Mouse (Mus musculus) gastrocnemius, adult 18-20 months (tissue): ENCODE results near the gene Gpr84. TPM values are rescaled to one million over a fixed set of nuclear protein-coding genes. Genes with fewer than 3 reads are reported as not detected.
A peak's percentile ranks its signal among the peaks of the same experiment; 100 is the strongest.

Experiments used
- DNase-seq: peaks from one replicate; pipeline ENCODE4 v3.0.0; 2021; ENCODE audit warnings: low spot score
- long read RNA-seq, 2 experiments: library from polyadenylated mRNA; stranded (forward); transcript quantifications; one replicate each; pipeline ENCODE4 v2.0.0; 2021
- total RNA-seq, 2 experiments: library from RNA; stranded (reverse); gene quantifications; 2 replicates each; pipeline ENCODE4 v1.2.3; 2021

Gpr84 gene
- total RNA-seq: not detected
- long read RNA-seq, experiment 1: 0 reads
- long read RNA-seq, experiment 2: 0 reads

DNA sequence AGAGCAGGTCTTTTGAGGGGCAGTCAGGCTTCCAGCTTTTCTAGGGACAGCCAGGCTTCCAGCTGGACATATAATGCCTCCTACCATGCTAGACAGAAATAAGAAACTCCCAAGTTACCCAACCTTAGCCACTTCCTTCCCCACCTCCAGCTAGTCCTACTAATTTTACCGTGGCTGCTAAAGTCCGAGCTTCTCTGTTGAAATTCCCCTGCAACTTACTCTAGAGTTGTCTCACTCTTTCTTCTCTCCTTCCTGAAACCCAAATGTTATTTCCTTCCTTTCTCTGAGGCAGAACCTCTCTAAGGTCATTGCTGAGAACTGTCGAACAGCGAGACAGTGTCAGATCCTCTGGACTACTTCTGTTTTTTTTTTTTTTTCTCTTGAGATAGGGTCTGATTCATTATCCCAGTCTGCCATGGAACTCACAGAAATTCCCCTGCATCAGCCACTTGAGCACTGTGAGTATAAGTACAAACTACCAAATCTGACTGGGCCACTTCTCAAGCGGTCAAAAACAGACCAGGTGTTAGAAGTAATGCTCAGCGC is at the start of gene Gpr84:
TSS of gene Gpr84 (minus strand) at position 248 of the 546 bp plus-strand sequence.
- DNase-seq: no peak

DNA sequence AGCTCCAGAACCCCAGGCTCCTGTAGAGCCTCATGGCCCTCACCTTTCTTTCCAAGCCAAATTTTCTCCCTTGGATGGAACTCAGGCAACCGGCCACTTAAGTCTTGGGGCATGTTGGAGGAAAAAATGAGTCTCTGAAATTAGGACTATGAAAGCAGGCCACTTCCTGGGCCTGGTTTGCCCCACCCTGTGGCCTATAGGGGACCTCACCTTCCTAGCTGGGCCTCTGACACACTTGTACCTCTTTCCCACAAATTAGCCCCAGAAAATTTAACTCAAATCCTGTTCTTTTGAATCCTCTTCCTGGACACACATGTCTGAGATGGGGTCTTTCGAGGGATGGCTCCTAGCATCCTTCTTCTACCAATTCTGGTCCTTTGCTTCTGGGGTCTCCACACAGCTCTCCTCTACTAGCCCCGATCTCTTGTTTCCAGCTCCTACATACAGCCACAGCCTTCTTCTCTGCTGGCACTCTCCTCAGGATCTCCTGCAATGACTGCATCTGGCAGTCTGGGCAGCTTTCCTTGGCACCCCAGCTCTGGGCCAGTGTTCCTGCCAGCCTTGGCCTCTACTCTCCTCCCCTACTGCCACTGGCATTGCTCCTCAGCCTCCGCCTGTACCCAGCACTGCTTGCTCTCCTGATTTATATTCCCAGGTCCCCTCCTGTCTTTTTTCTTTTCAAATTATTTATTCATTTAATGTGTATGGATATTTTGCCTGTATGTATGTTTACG is 49.6 kb upstream of the Gpr84 start:
- peak; percentile 84 for DNase-seq

DNA sequence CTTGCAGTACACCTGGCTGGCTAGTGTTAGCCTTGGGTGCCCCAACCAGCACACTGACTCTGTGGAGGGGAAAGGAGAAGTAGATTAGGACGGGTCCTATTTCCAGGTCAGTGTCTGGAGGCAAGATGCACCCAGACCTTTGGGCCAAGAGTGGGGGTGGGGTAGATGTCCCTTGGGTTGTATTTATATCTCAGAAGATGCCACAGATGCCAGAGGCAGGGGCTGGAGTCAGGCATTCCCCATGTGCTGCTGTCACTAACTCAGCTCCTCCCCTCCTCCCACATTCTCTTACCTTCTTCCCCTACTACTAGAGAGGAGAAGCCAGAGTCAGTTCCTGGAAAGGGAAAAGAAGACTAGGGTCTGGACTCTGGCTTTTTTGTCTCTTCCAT is 48.7 kb upstream of the Gpr84 start:
- DNase-seq: peak; percentile 63

DNA sequence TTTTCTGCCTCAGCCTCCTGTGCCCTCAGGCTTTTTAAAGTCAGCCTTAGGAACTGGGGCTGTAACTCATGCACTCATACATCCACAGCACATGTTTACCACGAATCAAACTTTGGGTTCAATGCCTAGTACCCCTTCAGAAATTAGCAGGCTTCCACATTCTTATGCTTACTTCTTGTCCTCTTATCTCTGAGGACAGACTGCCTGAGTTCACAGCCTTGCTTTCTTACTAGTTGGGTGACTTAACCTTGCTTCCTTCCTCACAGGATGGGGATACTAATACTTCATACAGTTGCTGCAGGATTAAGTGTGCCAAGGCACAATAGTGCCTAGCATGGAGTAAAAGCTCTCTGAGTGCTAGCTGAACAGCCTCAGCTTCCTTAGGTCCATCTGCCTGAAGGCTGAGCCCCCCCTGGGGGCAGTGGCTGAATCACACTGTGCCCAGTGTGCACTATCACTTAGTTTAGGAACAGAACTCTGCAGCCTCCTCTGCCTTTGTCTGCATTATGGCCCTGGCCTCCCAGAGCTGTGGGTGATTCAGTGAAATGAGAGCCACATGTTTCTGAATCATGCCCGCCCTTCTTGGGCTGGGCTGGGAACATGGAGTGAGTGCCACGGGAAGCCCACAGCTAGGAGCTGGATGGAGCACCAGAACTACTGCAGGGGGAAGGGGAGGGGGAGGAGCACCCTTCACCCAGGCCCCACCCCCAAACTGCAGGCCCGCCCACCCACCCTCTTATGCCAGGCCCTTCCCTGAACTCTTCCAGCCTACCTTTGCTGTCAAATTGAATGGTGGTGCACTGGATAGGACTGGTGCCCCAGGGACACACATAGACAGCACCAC is 48.1 kb upstream of the Gpr84 start:
- no peak for DNase-seq

DNA sequence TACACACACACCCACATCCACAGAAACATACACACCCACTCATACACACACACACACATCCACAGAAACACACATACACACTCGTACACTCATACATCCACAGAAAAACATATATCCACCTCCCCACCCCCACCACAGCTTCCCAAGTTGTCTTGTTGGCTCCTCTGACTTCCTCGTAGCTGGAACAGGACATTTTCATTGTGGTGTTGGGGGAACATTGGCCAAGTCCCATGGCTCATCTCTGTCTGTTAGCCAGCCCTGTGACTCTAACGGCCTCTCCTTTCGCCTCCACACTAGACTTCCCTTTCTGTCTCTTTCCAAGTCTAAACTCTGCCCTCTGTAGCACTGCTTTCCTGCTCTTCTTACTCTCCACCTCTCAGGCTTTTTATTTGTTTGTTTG is 47.4 kb upstream of the Gpr84 start:
- no peak for DNase-seq

DNA sequence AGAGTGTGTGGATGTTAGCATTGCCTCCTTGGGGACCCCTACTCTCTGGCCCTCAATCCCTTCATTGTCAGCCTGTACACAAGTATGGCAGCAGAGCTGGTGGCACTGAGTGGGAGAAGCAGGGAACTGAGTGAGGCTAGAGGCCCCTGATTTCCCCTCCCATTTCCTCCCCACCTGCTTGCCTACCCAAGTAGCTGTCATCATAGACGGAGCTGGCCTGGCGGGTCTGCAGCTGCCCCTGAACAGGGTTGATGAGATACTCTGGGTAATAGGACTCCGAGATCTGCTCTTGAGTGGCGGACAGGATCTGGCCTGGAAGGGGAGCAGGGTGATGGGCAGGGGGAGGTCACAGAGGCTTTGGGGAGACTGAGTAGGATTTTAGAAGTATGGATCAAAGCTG is 45.7 kb upstream of the Gpr84 start:
- no peak for DNase-seq

DNA sequence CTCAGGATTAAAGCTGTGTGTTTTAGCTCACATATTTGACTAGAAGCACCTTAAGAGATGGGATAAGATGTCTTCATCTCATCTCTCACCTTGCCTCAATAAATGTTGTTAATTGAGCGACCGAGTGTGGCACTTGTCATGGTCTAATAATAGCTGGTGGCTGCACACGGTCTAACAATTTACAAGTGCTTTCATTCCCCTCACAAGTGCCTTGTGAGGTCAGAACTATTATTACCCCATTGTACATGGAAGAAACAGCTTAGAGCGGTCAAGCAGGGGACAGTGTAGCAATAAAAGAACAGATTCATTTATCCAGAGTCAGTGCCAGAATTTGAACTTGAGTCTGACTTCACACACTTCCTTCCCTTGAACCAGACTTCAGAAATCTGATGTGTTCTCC is 45.0 kb upstream of the Gpr84 start:
- DNase-seq: no peak

DNA sequence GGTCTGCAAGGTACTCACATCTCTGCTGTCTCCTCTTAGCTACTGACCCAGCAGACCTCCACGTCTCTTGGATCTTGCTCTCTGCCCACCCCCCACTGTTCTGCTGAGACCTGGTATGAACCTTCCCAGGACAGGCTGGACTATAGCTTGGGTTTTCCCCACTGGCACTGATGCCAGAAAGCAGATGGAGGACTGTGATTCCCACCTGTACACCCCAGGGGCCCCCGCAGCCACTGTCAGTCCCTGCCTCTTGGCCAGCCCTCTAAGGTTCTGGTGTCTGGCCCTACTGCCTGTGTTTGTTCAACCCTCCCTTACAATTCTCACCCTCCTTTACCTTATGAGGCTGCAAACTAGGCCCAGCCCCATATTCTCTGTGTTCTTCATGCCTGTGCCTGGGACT is 44.3 kb upstream of the Gpr84 start:
- no peak for DNase-seq

DNA sequence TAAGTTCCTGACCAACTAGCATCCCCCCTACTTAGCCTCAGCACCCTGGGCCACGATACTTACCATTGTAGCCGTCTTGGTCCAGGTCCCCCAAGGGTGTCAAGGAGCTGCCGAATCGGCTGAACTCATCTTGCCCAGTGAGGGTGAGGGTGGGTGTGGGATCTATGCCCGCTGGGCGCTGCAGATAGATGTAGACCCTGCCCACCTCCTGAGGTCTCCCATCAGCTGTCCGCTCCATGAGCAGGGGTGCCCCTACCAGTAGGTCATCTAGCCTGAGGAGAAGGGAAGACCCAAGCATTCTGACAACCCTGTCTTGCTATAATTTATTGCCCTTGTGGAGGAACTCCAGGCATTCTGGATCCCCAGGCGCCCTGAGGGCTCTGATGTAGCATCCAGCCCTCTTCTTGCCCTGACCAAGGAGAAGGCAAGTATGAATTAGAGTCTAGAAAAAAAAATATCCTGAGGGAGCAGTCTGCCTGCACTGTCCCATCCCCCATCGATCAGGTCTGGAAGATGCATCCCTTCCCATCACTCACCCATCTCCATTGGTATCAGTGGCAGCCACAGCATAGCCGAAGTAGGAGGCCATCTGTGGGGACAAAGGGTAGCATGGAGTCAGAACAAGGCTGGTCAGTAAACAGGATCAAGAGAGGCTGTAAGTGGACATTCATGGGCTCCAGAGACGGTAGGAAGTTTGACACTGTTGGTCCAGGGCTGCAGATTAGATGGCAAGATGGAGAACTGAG is 43.3 kb upstream of the Gpr84 start:
- no peak for DNase-seq

DNA sequence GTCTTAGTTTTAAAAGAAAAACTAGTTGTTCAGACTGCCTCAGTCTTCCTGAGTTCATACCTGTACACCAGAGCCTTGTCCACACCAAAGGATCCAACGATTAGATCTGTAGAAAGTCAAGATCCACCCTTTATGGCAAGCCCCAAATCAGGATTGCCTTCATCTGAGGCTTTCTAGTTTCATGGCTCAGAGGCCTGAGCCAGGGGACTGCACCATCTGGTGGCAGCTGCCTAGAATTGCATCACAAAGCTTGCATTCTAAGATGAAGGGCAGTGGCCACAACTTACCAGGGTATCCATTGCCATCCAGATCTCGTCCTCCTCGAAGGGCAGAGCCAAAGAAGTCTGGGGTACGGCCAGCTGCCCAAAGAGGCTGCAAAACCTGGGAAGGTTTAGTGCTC is 42.4 kb upstream of the Gpr84 start:
- peak; percentile 48 for DNase-seq

DNA sequence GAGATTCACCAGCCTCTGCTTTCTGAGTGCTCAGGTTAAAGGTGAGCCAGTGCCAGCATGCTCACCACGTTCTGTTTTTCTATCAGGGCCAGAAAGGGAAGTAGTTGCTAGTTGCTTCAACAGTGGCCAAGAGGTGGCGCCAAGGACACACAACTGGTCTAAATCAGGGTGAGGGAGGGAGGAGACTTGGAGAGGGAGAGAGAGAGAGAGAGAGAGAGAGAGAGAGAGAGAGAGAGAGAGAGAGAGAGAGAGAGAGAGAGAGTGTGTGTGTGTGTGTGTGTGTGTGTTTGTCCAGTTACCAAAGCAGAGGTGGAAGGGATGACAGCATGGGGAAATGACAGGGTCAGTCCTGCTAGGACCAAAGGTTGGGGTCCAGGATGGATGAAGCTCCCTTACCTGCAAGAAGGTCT is 36.9 kb upstream of the Gpr84 start:
- DNase-seq: peak; percentile 70

DNA sequence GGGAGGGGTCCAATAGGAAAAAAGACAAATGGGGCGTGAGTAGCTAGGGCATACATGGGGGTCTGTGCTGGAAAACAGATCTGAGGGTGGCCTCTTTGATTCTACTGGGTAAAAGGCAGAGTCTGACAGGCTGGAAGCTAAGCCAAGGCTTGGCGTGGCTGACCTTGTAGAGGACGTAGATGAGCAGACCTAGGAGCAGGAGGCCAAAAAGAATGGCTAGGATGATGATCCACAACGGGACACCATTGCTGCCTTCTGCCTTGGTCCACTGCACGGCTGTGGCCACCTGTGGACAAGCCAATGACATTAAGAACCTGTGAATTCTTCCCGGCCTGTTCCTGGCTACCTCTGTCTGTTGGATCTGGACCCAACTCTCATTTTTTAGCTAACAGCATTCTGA is 35.4 kb upstream of the Gpr84 start:
- no peak for DNase-seq

DNA sequence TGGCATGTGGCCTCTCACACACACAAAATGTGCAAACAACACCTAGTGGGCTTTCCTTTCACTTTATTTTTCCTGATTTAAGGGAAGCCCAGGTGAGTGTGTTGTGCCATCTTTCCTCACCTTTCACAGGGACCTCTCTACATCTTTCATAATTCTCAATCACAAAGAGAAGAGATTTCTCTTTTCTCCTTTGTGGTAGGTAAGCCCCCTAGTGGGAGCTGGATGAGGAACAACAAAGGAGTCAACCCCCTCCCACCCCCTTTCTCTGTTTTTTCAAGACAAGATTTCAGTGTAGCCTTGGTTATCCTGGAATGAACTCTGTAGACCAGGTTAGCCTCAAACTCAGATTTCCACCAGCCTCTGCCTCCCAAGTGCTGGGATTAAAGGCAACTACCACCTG is 33.1 kb upstream of the Gpr84 start:
- DNase-seq: no peak

DNA sequence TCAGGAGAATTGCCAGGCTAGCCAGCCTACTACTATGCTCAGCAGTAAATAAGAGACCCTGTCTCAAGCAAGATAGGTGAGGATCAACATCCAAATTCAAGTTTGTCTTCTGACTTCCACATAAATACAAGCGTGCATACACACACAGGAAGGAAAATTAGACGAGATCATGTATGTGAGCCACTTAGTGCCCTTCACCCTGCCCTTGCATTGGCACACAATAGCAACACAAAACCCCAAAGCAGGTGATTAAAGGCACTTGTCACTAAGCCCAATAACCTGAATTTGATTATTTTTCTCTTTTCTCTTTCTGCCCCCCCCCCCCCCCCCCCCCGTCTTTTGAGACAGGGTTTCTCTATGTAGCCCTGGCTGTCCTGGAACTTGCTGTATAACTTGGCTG is 32.6 kb upstream of the Gpr84 start:
- no peak for DNase-seq

DNA sequence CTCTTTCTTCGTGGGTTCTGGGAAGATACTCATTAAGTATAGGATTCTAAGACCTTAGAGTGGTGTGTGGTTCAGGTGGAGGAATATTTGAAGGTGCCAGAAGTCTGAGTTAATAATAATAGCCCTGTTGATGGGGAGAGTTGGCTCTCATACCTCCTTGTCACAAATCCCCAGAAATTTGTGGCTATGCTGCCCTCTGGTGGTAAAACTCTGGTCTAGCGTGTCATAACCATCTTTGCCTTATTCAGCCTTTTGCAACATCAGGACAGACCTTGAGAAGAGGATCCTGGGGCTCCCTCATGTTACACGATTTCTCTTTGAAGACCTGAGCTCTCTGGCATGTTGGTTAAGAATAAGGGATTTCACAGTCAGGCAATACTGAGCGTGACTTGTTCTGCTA is 32.0 kb upstream of the Gpr84 start:
- peak; percentile 81 for DNase-seq

DNA sequence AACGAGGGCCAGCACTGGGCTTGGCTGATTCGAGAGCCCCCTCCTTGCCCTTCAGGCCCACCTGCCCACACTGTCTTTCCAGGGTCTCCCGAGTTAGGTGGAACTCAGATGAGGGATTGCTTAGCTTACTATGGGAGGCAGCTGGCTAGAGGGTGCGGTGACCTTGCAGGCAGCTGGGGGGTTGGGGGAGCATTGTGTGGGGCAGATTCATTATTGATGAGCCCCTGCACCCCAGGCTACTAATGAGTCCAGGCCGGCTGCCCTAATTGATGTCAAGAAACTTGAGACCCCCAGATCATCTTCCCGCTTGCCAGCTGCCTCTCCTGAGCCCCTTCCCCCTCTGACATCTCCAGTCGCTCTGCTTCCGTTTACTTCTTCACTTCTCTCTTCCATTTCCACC is 31.1 kb upstream of the Gpr84 start:
- no peak for DNase-seq

DNA sequence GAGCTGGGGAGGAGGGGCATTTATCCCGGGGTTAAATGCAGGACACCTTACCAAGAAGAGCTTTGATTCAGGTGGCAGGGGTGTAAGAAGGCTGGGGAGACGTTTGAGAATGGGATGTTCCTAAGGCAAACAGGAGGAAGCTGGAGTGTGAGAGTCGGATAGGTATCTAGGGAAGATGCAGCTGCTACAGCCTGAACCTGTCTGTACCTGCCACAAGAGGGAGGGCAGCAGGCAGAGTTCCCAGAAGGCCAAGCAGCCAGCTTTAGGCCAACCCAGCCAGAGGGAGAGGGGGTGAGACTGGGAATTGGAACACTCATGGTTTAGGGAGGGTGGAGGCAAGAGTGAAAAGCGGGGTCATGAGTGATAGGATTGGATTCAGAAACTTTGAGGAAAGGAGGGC is 30.4 kb upstream of the Gpr84 start:
- no peak for DNase-seq

DNA sequence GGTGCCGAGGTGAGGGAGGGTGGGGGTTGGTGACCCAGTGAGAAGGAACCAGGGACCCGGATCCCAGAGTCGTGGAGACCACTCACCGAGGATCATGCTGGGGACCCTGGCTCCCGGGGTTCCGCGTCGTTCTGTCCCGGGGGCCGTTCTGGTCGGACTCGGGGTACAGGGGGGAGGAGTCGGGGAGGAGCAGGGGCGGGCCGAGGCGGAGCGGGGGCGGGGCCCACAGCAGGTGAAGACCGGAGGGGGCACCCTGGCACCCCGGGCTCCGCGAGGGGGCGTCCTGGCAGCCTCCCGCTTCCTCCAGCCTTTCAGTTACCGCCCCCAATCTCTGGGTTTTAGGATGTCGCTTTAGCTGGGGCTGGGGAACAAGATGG is 29.5 kb upstream of the Gpr84 start, which contains the start of gene Zfp385a:
TSS of gene Zfp385a (minus strand) at position 133 of the 377 bp plus-strand sequence.
- no peak for DNase-seq

DNA sequence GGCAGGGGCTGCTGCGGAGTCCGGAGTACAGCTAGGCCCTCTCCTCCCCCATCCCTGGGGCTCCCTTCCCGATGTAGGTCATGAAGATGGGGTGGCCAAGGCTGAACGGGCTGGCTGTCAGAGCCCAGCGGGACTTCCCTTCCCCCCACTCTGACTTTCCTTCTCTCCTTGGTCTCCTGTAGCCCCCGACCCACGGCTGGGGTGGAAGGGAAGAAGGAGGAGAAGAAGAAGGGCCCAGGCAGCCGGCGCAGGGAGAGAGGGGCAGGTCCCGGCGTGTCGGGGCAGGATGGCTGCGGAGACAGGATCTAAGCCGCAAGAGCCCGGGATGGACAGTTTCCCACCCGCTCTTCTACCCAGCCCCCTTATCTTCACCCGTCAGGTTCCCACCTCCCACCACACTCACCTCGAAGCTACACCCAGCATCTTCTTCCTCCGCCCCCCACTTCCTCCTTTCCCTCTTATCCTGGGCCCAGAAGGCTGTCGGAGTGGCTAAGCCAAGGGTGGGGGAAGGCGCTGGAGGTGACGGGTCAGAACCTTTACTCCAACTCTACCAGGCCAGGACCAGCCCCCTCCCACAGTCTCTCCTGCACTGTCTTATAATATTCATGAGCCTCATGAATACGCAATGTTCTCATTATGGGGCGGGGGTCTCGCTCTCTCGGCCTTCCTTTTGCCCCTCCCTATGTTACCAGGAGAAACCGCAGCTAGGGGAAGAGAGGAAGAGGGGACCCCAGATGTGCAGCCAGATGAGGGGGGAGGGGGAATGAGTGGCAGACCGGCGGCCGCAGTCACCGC is 29.0 kb upstream of the Gpr84 start:
- no peak for DNase-seq

DNA sequence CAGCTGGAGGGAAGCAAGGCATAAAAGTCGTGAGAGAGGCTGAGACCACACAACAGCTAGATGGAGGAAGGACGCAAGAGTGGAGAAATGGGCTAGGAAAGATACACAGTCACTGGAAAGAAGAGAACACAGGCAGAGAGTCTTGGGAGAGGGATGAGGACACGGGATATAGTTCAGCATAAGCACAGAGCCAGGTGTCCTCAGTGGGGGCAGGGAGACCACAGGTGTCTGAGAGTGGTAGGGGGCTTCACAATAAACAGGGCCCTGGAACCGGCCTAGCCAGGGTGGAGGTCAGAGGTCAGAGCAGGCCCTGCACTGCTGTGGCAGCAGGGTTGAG is 28.4 kb upstream of the Gpr84 start:
- DNase-seq: no peak

DNA sequence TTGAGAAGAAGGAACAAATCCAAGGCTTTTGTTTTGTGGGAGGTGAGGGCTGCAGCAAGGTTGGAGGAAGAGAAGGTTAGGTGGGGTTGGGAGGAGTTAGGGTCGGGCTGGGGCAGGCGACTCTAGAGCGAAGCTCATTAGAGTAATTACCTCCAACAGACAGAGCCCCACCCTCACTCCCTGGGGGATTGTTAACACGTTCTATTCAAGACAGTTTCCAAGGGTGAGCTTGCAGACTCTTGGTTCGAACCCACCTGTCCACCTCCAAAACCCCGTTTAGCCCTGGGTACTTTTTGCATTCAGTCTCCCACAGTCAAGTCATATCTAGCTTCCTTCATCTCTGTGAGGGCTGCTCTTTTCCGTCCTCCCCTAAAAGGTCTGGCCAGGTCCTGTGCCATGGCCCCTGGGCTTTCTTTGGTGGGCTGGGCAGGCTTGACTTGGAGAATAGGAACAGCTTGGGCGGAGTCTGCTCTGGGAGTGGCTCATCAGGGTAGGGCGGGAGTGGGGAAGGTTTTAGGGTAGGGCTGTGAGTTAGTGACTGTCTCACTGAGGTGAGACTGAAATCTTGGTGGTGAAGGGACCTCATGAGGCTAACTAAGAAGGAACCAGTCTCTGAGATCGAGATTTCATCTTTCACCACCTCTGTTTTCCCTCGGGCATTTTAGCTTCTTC is 26.7 kb upstream of the Gpr84 start:
- DNase-seq: no peak
